11 mouse cellular contexts compared by ENCODE assay signal in genomic region chr2:180786732-180787131, GRCm38 (mm10). TPM values are rescaled to one million over a fixed set of nuclear protein-coding genes. Genes with fewer than 3 reads are reported as not detected.
DNase-seq lines count a peak whose midpoint lies in the region; TF ChIP-seq lines count a peak whose summit lies in the region.
"Had no signal": no experiment of that assay in that cellular context is flagged by ENCODE, and none has a peak within 500 bp of the region (broad histone marks: within the 10 kb centered on the region; RNA-seq: fewer than 3 reads in every experiment).

No protein-coding gene starts in this region.

- no peak overlapping the region for H3K4me3 ChIP-seq in C2C12 (ENCODE audit: insufficient read depth, poor library complexity, severe bottlenecking)
- H3K4me3 ChIP-seq: stomach, embryonic 15.5 days had no signal

- H3K36me3 ChIP-seq in C2C12 (ENCODE audit: control insufficient read depth, insufficient read depth): no peaks in the 10 kb centered on the region
- H3K36me3 ChIP-seq: stomach, embryonic 15.5 days had no signal

- H3ac ChIP-seq in C2C12 (ENCODE audit: control insufficient read depth, insufficient read length, low read depth): no peak overlapping the region

- peak; percentile 4 for TF ChIP-seq CTCF in C2C12 (IDR thresholded peaks at IDR 0.05; ENCODE audit: control insufficient read depth, insufficient read depth, insufficient read length)

- peak; percentile 17 to 68 for DNase-seq in adrenal gland, adult (ENCODE audit: inconsistent age in 2 of 2, low spot score in 1 of 2)
- no peak for DNase-seq in adrenal gland, adult 8-10 months
- DNase-seq in kidney, adult 8-10 months: peak; percentile 26 to 48
- no peak for DNase-seq in kidney, adult 11 months
- DNase-seq in c-Kit-negative CD71-positive TER-119-positive erythroid progenitor cells, embryonic 14.5 days (ENCODE audit: low read depth, low spot score): peak; percentile 36
- peak; percentile 16 for DNase-seq in large intestine, adult 2 months (ENCODE audit: low read depth, low spot score)
- peak; percentile 33 to 66 for DNase-seq in spleen, postnatal 10 days (ENCODE audit: low spot score in 2 of 2)

- no peaks in the 10 kb centered on the region for H3K79me3 ChIP-seq in C2C12 (ENCODE audit: low read depth)

- H3K27me3 ChIP-seq in C2C12 (ENCODE audit: control insufficient read depth, insufficient read depth, insufficient read length): peaks cover 58% of the 10 kb centered on the region

- H3K79me2 ChIP-seq in C2C12 (ENCODE audit: control insufficient read depth, insufficient read depth): no peaks in the 10 kb centered on the region

TF ChIP-seq in C2C12, 6 proteins besides CTCF, POLR2A, EP300 and RAD21:
- TF ChIP-seq FOSL1 (IDR thresholded peaks at IDR 0.05; ENCODE audit: insufficient read depth, low read length, poor library complexity, severe bottlenecking) (no peak), MYOG (IDR thresholded peaks at IDR 0.05; ENCODE audit: control insufficient read depth, extremely low read depth, insufficient read length) (no peak), MYOD1 (IDR thresholded peaks at IDR 0.05; ENCODE audit: control insufficient read depth, insufficient read length, low read depth) (no peak), CEBPB (IDR thresholded peaks at IDR 0.05; ENCODE audit: low read depth) (no peak), MAX (IDR thresholded peaks at IDR 0.05) (no peak), USF1 (IDR thresholded peaks at IDR 0.05; ENCODE audit: low read depth) (no peak)

RNA-seq across cellular contexts. Expression of gene Bhlhe23, which starts 10.0 kb away (rescaled TPM):
- total RNA-seq in adrenal gland, adult 8-10 months (2022): not detected
- 0.01 TPM for polyA plus RNA-seq in C2C12 (2012; fragmentation: generic; extraction: Trizol)
- polyA plus RNA-seq in large intestine, adult 2 months (2012; rRNA removed): not detected in 2 replicates
- total RNA-seq: gastrocnemius, postnatal 4 days had no signal
- polyA plus RNA-seq: liver, embryonic 16.5 days had no signal

Comparison
In these comparisons a context has a peak if more than half of its experiments do, and no peak if none do; other contexts are left out.
1. DNase-seq: peak in adrenal gland, adult (2 of 2), kidney, adult 8-10 months (2 of 2), c-Kit-negative CD71-positive TER-119-positive erythroid progenitor cells, embryonic 14.5 days (single experiment), large intestine, adult 2 months (single experiment) and spleen, postnatal 10 days (2 of 2); none in adrenal gland, adult 8-10 months (single experiment) and kidney, adult 11 months (single experiment).